Mouse (Mus musculus) common myeloid progenitor, adult 5-6 weeks (primary cell): ENCODE measurements around the gene Nagk. TPM values are rescaled to one million over a fixed set of nuclear protein-coding genes. Genes with fewer than 3 reads are reported as not detected.
"Not testable (repeated sequence)": the region's sequence is repeated elsewhere in the genome, so short reads cannot be mapped to it uniquely, and the experiment has no call there.

Source experiments
- ATAC-seq: replicated peaks from 2 replicates; pipeline ENCODE4 v1.8.0; 2016; ENCODE audit warnings: low read depth, mild to moderate bottlenecking, moderate TSS enrichment, inconsistent platforms; ENCODE audit not compliant: poor library complexity, severe bottlenecking
- total RNA-seq: library from RNA; stranded (forward); fragments of 200-1000, 187-1606 nt; gene quantifications from 2 replicates; pipeline ENCODE4 v1.2.3, GENCODE M21; 2017

The Nagk gene
- 9.1 and 9.8 TPM in 2 replicates for total RNA-seq

- peak; percentile 85 for ATAC-seq
Measured at GRCm38 (mm10) chr6:83794760-83795296, at the start of gene Nagk. TSS of gene Nagk (plus strand) at chr6:83794982.

- ATAC-seq, result no peak
Measured at GRCm38 (mm10) chr6:83745466-83745865, 49.3 kb upstream of the Nagk start.

- no peak for ATAC-seq
Measured at GRCm38 (mm10) chr6:83749286-83749685, 45.5 kb upstream of the Nagk start.

DNA sequence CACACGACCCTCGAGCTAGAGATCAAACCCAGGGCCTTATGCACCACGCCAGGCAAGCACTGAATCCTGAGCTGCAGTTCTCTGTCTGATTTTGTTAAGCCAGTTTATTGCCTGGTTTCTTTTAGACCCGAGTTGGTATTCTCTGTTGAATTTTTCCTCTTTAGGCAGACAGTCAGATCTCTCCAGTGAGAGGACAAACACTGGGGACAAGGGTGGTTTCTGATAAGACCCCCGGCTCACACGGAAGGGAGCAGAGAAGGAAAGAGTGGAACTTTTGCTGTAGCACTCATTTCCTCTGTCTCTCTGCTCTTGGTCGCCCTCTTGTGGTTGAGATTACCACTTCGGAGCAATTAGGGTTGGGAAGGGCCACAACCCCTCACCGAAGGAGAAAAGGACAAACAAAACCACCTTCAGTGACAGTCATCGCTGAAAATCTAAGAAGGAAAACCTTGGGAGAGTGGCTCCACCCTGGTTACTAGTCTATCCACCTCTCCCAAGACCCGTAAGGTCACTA is 44.6 kb upstream of the Nagk start:
- peak; percentile 88 for ATAC-seq

DNA sequence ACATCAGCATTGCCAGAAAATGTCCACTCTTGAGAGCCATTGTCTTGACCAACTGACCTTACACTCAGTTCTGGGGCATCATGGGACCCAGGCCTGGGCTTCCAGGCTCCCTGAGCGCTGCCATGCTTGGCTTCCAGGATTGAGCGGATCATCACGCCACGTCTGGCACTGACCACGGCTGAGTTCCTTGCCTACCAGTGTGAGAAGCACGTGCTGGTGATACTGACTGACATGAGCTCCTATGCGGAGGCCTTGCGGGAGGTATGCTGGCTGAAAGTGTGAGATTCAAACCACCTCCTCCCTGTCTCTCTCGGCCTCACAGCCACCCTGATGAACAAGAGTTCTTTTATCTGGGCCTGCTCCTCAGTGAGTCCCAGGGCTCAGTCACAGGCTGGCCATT is 38.7 kb upstream of the Nagk start:
- ATAC-seq, result no peak

GRCm38 (mm10) chr6:83762344-83762743 is 32.4 kb upstream of the Nagk start, which contains the start of gene Ankrd53:
TSS of gene Ankrd53 (plus strand) at chr6:83762644.
- no peak for ATAC-seq

DNA sequence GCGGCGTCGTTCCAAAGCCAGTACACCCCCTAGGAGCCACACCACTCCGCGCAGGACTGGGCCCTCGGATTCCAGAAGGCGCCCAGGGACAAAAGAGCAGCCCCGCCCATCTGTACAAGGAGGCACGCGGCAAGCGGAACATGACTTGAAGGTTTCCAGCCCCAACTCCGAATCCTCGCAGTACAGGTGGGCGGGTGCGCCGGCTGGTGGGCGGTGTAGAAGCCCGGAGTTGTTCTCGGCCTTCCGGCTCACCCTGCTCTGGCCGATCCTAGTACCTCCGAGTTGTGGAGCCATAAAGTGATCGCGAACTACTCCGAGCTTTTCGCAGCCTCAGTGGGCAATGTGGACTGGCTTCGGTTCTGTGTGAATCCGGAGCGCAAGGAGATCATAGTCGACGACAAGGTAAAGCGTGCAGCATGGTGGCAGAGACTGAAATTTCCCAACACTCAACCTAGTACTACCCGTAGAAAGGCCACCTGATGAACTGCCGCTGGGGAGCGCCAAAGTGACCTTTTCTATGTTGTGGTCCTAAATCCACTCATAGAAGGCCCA is 31.8 kb upstream of the Nagk start:
- ATAC-seq, result peak; percentile 67

- ATAC-seq, result no peak
Measured at GRCm38 (mm10) chr6:83766982-83767381, 27.8 kb upstream of the Nagk start.

GRCm38 (mm10) chr6:83768485-83768884 is 26.3 kb upstream of the Nagk start:
- ATAC-seq, result no peak

GRCm38 (mm10) chr6:83774126-83774525 is 20.7 kb upstream of the Nagk start:
- ATAC-seq, result no peak

DNA sequence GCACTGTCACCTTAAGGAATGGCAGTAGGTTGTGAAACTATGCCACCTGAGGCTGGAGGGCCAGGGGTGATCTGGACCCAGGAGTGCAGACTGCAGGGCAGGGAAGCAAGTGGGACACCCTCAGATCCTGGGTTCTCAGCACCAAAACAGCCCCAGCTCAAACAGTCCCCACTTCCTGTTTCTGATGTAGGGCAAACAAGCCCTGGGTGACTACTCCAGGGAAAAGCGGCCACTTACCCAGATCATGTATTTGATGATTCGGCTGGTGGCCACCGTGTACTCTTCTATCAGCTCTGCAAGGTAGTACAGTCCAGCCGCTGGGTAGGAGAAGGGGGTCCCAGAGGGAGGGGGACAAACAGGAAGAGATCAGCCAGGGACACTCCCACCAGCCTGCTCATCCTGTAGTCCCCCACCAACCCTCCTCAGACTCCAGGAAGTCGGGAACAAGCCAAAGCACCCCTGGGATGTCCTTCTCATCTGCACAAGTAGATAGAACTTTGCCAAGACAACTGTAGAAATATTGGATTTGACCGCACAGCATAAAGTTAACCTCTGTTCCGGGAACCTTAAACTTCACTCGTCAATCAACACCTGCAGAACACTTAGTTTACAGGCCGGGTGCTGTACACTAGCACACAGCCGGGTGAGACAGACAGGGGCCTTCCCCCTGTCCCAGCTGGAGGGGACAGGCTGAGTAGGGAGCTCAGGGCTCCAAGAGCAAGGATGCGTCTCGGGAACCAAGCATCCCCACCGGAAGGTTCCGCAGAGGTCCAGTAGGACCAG is 19.8 kb upstream of the Nagk start:
- ATAC-seq, result peak; percentile 19

DNA sequence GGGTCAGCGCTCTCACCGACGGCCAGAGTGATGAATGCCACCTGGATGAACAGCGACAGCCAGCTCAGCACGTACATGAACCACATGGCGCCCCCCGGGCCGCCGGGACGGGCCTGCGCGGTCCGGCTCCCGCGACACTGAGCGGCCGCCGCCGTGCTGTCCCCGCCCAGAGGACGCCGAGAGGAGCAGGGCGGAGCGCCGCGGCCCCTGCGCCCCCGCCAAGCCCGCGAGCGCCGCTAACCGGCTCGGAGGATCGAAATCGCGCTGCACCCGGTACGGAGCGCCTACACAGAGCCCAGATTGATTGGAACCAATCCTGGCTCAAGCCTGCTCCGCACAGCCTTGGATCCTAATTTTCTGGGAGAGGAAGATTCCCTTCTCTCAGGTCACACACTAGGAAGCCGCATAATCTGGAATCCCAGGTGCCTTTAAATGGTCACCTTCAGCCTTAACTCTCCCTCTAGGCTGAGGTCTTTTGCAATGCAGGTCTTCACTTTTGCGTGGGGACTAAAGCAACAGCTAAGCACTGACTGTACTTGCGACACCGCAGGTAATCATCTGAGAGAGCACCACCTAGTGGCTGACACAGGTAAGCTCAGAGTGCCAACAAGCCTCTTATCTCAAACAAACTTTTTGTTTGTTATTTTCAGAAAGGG is 19.0 kb upstream of the Nagk start, which contains the start of gene Tex261:
TSS of gene Tex261 (minus strand) at position 176 of the 656 bp plus-strand sequence.
- peak; percentile 79 for ATAC-seq

GRCm38 (mm10) chr6:83778306-83778705 is 16.5 kb upstream of the Nagk start:
- no peak for ATAC-seq

DNA sequence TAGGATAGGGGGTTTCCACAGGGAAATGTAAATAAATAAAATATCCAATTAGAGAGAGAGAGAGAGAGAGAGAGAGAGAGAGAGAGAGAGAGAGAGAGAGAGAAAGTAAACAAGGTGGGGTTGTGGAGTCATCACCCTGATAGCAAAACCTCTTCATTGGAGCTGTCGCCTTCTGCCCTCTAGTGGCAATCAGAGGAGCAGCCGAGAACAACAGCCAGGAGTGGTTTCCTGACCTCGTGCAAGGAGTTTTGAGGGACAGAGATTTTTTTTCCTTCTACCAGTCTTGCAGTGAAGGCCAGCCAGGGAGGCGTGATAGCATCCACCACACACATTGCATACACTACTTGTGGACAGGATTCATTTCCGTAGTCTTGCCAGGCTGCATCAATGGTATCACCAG is 15.8 kb upstream of the Nagk start:
- peak; percentile 51 for ATAC-seq

GRCm38 (mm10) chr6:83786426-83786825 is 8.4 kb upstream of the Nagk start:
- ATAC-seq, result no peak

GRCm38 (mm10) chr6:83788554-83788953 is 6.2 kb upstream of the Nagk start:
- no peak for ATAC-seq

DNA sequence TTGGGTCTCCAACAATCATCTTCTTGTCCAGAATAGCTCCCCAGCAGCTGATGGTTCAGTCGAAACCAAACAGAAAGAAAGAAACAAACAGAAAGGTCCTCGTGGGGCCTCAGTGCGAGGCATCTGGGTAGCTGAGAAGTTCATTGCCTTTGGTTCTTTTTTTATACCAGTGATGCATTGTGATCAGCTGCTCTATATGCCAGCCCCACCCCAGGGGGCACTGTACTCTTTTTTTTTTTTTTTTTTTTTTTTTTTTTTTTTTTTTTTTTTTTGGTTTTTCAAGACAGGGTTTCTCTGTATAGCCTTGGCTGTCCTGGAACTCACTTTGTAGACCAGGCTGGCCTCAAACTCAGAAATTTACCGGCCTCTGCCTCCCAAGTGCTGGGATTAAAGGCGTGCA is 4.2 kb upstream of the Nagk start:
- not testable (repeated sequence) for ATAC-seq

- peak; percentile 17 for ATAC-seq
Measured at GRCm38 (mm10) chr6:83791251-83791890, 3.4 kb upstream of the Nagk start.

DNA sequence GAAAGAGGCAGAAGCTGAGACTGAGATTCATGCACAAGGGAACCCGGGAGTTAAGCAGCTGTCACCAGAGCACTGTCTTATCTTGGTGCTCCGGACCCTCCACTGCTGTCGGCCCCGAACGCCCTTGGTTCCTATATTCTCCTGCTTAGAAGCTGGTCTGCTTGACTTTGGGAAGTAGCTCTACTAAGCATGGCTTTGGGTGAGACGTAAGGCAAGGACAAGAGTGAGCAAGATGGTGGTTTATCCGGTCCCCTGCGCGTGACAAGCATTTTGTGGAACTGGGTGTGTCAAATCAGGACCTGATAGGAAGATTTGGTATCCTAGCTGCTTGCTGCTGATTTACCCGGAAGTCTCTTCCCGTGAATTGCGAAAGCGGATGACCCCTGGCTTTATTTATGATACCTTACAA is 714 bp downstream of the Nagk start:
- peak; percentile 7; the same call in 1 of the 2 replicates for ATAC-seq

DNA sequence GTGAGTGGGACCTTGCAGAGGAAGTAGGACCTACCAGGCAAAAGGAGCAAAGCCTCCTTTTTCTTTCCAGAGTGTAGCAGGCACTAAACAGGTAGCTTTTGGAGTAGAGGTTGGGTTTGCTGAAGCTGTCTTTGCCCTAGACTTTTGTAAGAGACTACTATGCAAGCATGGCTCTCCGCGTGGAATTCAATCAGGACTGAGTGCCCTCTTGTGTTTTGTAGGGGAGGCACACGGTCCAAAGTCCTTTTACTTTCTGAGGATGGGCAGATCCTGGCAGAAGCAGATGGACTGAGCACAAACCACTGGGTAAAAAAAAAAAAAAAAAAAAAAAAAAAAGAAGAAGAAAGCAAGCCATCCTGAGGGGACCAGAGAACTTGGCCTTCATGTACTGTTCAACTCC is 1.9 kb downstream of the Nagk start:
- ATAC-seq, result no peak
